Mouse (Mus musculus) midbrain, embryonic 14.5 days (tissue): ENCODE data around the gene Gda. TPM values are rescaled to one million over a fixed set of nuclear protein-coding genes. Genes with fewer than 3 reads are reported as not detected.

ENCODE experiments used
- ATAC-seq: fragments of 200-750 bp; cut with Nextera tagmentation; 2 replicates; pipeline ENCODE4 v1.8.0; 2017; ENCODE audit warnings: moderate number of reproducible peaks, moderate library complexity; ENCODE audit not compliant: low FRiP score, low TSS enrichment
- DNase-seq: peaks from one replicate; pipeline ENCODE4 v3.0.0-alpha.2; 2015
- H3K27ac ChIP-seq: fragments of 300-500 bp; sonication (generic); replicated peaks from 2 replicates; pipeline ENCODE4 v1.5.1; 2014; ENCODE audit warnings: mild to moderate bottlenecking, low read depth, low read length, moderate library complexity
- H3K27me3 ChIP-seq: fragments of 300-500 bp; sonication (generic); 2 replicates; pipeline ENCODE4 v1.6.1; 2014; ENCODE audit warnings: low read length, control low read depth, mixed read lengths; ENCODE audit not compliant: control insufficient read depth, insufficient read depth
- H3K36me3 ChIP-seq: fragments of 300-500 bp; sonication (generic); 2 replicates; pipeline ENCODE4 v1.6.1; 2014; ENCODE audit warnings: low read length, control low read depth; ENCODE audit not compliant: control insufficient read depth, insufficient read depth
- H3K4me1 ChIP-seq: fragments of 300-500 bp; sonication (generic); 2 replicates; pipeline ENCODE4 v1.6.1; 2014; ENCODE audit warnings: mild to moderate bottlenecking, antibody characterized with exemption, low read length, control low read depth; ENCODE audit not compliant: control insufficient read depth, insufficient read depth
- H3K4me2 ChIP-seq: fragments of 300-500 bp; sonication (generic); 2 replicates; pipeline ENCODE4 v1.6.1; 2014; ENCODE audit warnings: mild to moderate bottlenecking, low read length, moderate library complexity
- H3K4me3 ChIP-seq: fragments of 300-500 bp; sonication (generic); replicated peaks from 2 replicates; pipeline ENCODE4 v1.5.1; 2014; ENCODE audit warnings: low read depth, low read length
- H3K9ac ChIP-seq: fragments of 300-500 bp; sonication (generic); replicated peaks from 2 replicates; pipeline ENCODE4 v1.6.1; 2014; ENCODE audit warnings: mild to moderate bottlenecking, low read length, moderate library complexity
- H3K9me3 ChIP-seq: fragments of 300-500 bp; sonication (generic); 2 replicates; pipeline ENCODE4 v1.6.1; 2016; ENCODE audit warnings: low read length, control low read depth, mixed read lengths; ENCODE audit not compliant: control insufficient read depth
- WGBS: fragments of 180-500 bp; shearing (Covaris S2); extraction: QIAGEN DNeasy Blood & Tissue Kit; methylation state at CpG from one replicate; pipeline ENCODE4 v1.1.7; 2014; 5-methylcytosine and 5-hydroxymethylcytosine counted together
- polyA plus RNA-seq: library from polyadenylated mRNA; unstranded; fragments of >200 nt; fragmentation: Nextera tagmentation; extraction: Ambion mirVana; gene quantifications from 2 replicates; pipeline ENCODE4 v1.2.1, GENCODE M21; 2014

Gda gene
- 0.13 and 0.20 TPM in 2 replicates for polyA plus RNA-seq

GRCm38 (mm10) chr19:21473345-21473744 lies at the start of gene Gda:
Gene Gda, minus strand, starts transcription at chr19:21473445.
- Histone ChIP-seq H3K27me3 (peaks cover 5% of the 10 kb centered on the region; the same call in 1 of the 2 replicates), H3K27ac (no peak within 1 kb of the TSS), H3K4me1 (0 out of 2 replicates have a peak, but pooled peaks cover 8% of the 10 kb centered on the region), H3K4me3 (peak within 1 kb of the TSS; percentile 39), H3K4me2 (peak within 1 kb of the TSS; percentile 78), H3K9ac (no peak within 1 kb of the TSS), H3K36me3 (no peaks in the 10 kb centered on the region), H3K9me3 (peaks cover 8% of the 10 kb centered on the region; the same call in 1 of the 2 replicates)
- WGBS: 70% methylated on average over 2 of the region's 2 CpGs
- ATAC-seq (no peak), DNase-seq (no peak)

- DNase-seq (no peak), ATAC-seq (no peak)
These were observed 47.0 kb upstream of the Gda start for GRCm38 (mm10) chr19:21520280-21520679.

GRCm38 (mm10) chr19:21510116-21510515 lies 36.9 kb upstream of the Gda start:
- no peak for ATAC-seq
- WGBS: 59% methylated on average over 3 of the region's 3 CpGs
- no peak overlapping the region for H3K4me2 ChIP-seq
- H3K9ac ChIP-seq: no peak overlapping the region
- DNase-seq: peak; percentile 63
- H3K36me3 ChIP-seq: no peaks in the 10 kb centered on the region
- no peaks in the 10 kb centered on the region for H3K4me1 ChIP-seq
- H3K27ac ChIP-seq: no peak overlapping the region
- no peaks in the 10 kb centered on the region for H3K27me3 ChIP-seq
- no peak overlapping the region for H3K4me3 ChIP-seq
- H3K9me3 ChIP-seq: no peaks in the 10 kb centered on the region

More at GRCm38 (mm10) chr19:21520280-21520679, 47.0 kb upstream of the Gda start:
- Histone ChIP-seq H3K9me3 (no peaks in the 10 kb centered on the region), H3K36me3 (no peaks in the 10 kb centered on the region), H3K9ac (no peak overlapping the region), H3K27me3 (no peaks in the 10 kb centered on the region), H3K4me1 (no peaks in the 10 kb centered on the region), H3K27ac (no peak overlapping the region), H3K4me3 (no peak overlapping the region), H3K4me2 (no peak overlapping the region)
- WGBS: 80% methylated on average over 2 of the region's 2 CpGs

GRCm38 (mm10) chr19:21507561-21508232 lies 34.5 kb upstream of the Gda start:
- no peaks in the 10 kb centered on the region for H3K36me3 ChIP-seq
- no peak overlapping the region for H3K4me3 ChIP-seq
- H3K27ac ChIP-seq: no peak overlapping the region
- H3K9me3 ChIP-seq: no peaks in the 10 kb centered on the region
- no peak for ATAC-seq
- no peak for DNase-seq
- H3K9ac ChIP-seq: no peak overlapping the region
- H3K4me1 ChIP-seq: no peaks in the 10 kb centered on the region
- 87% methylated on average over 7 of the region's 7 CpGs for WGBS
- H3K27me3 ChIP-seq: no peaks in the 10 kb centered on the region
- no peak overlapping the region for H3K4me2 ChIP-seq

GRCm38 (mm10) chr19:21507133-21507532 lies 33.9 kb upstream of the Gda start:
- DNase-seq (no peak), ATAC-seq (no peak)
- H3K36me3 ChIP-seq: no peaks in the 10 kb centered on the region
- no peak overlapping the region for H3K27ac ChIP-seq
- H3K4me2 ChIP-seq: no peak overlapping the region
- WGBS: 77% methylated on average over 2 of the region's 2 CpGs
- H3K9me3 ChIP-seq: no peaks in the 10 kb centered on the region
- no peak overlapping the region for H3K4me3 ChIP-seq
- H3K27me3 ChIP-seq: no peaks in the 10 kb centered on the region
- H3K4me1 ChIP-seq: no peaks in the 10 kb centered on the region
- H3K9ac ChIP-seq: no peak overlapping the region

- Histone ChIP-seq H3K4me1 (no peaks in the 10 kb centered on the region), H3K4me2 (no peak overlapping the region), H3K9ac (no peak overlapping the region), H3K27ac (no peak overlapping the region), H3K9me3 (no peaks in the 10 kb centered on the region), H3K27me3 (no peaks in the 10 kb centered on the region), H3K4me3 (no peak overlapping the region), H3K36me3 (no peaks in the 10 kb centered on the region)
- no peak for ATAC-seq
- no peak for DNase-seq
- 83% methylated on average over 2 of the region's 2 CpGs for WGBS
These were observed 31.5 kb upstream of the Gda start for GRCm38 (mm10) chr19:21504716-21505115.

- Histone ChIP-seq H3K27ac (no peak overlapping the region), H3K36me3 (no peaks in the 10 kb centered on the region), H3K9ac (no peak overlapping the region), H3K4me3 (no peak overlapping the region), H3K4me2 (no peak overlapping the region), H3K4me1 (no peaks in the 10 kb centered on the region), H3K27me3 (no peaks in the 10 kb centered on the region), H3K9me3 (no peaks in the 10 kb centered on the region)
- ATAC-seq (no peak), DNase-seq (no peak)
- 92% methylated on average over 2 of the region's 2 CpGs for WGBS
These were observed 26.2 kb upstream of the Gda start for GRCm38 (mm10) chr19:21499394-21499983.

- H3K27me3 ChIP-seq: no peaks in the 10 kb centered on the region
- DNase-seq: no peak
- no peaks in the 10 kb centered on the region for H3K36me3 ChIP-seq
- no peaks in the 10 kb centered on the region for H3K9me3 ChIP-seq
- H3K4me1 ChIP-seq: no peaks in the 10 kb centered on the region
- H3K4me2 ChIP-seq: no peak overlapping the region
- no peak overlapping the region for H3K27ac ChIP-seq
- WGBS: 87% methylated on average over 4 of the region's 4 CpGs
- H3K9ac ChIP-seq: no peak overlapping the region
- no peak for ATAC-seq
- H3K4me3 ChIP-seq: no peak overlapping the region
These were observed 22.6 kb upstream of the Gda start for GRCm38 (mm10) chr19:21495817-21496216.
